14 mouse cellular contexts compared by ENCODE assay signal in genomic region chr6:23246790-23247511, GRCm38 (mm10). TPM values are rescaled to one million over a fixed set of nuclear protein-coding genes. Genes with fewer than 3 reads are reported as not detected.
DNase-seq lines count a peak whose midpoint lies in the region; ATAC-seq and TF ChIP-seq lines count a peak whose summit lies in the region.
"Had no signal": no experiment of that assay in that cellular context is flagged by ENCODE, and none has a peak within 500 bp of the region (broad histone marks: within the 10 kb centered on the region; RNA-seq: fewer than 3 reads in every experiment).

No protein-coding gene starts in this region.

- H3K4me1 ChIP-seq in heart, embryonic 15.5 days (replicated peaks), result peaks cover 27% of the 10 kb centered on the region
- H3K4me1 ChIP-seq in midbrain, embryonic 10.5 days, result peaks cover 36% of the 10 kb centered on the region
- no peaks in the 10 kb centered on the region for H3K4me1 ChIP-seq in midbrain, postnatal 0 days (ENCODE audit: insufficient read depth, low read length)
- H3K4me1 ChIP-seq in limb, embryonic 12.5 days (replicated peaks), result peaks cover 26% of the 10 kb centered on the region
- peaks cover 22% of the 10 kb centered on the region for H3K4me1 ChIP-seq in stomach, embryonic 15.5 days

- no peaks in the 10 kb centered on the region for H3K36me3 ChIP-seq in heart, embryonic 15.5 days
- no peaks in the 10 kb centered on the region for H3K36me3 ChIP-seq in midbrain, embryonic 10.5 days
- H3K36me3 ChIP-seq in midbrain, postnatal 0 days (ENCODE audit: insufficient read depth, low read length), result no peaks in the 10 kb centered on the region
- H3K36me3 ChIP-seq in limb, embryonic 12.5 days, result no peaks in the 10 kb centered on the region
- H3K36me3 ChIP-seq in stomach, embryonic 15.5 days, result no peaks in the 10 kb centered on the region
- H3K36me3 ChIP-seq: neural tube, embryonic 13.5 days had no signal

- H3K9ac ChIP-seq in heart, embryonic 15.5 days, result no peak overlapping the region
- H3K9ac ChIP-seq in midbrain, postnatal 0 days (replicated peaks; ENCODE audit: low read length, poor library complexity, severe bottlenecking), result no peak overlapping the region
- no peak overlapping the region for H3K9ac ChIP-seq in limb, embryonic 12.5 days (replicated peaks)
- no peak overlapping the region for H3K9ac ChIP-seq in stomach, embryonic 15.5 days
- H3K9ac ChIP-seq: neural tube, embryonic 13.5 days had no signal

- DNase-seq in heart, adult 8-10 months (ENCODE audit: low spot score), result no peak
- peak; percentile 28 for DNase-seq in midbrain, embryonic 10.5 days (ENCODE audit: low spot score)
- DNase-seq in midbrain, postnatal 0 days (ENCODE audit: low spot score), result no peak
- DNase-seq in adrenal gland, adult 2 months, result no peak
- DNase-seq in thymus, adult 18-20 months, result no peak
- DNase-seq: layer of hippocampus, adult 9-11 months; lung, adult 2 months; thymus, postnatal 4 days had no signal

- H3K9me3 ChIP-seq in heart, embryonic 15.5 days (replicated peaks), result no peaks in the 10 kb centered on the region
- H3K9me3 ChIP-seq in midbrain, embryonic 10.5 days (replicated peaks), result no peaks in the 10 kb centered on the region
- no peaks in the 10 kb centered on the region for H3K9me3 ChIP-seq in midbrain, postnatal 0 days (ENCODE audit: low read length)
- no peaks in the 10 kb centered on the region for H3K9me3 ChIP-seq in limb, embryonic 12.5 days
- no peaks in the 10 kb centered on the region for H3K9me3 ChIP-seq in stomach, embryonic 15.5 days
- H3K9me3 ChIP-seq: neural tube, embryonic 13.5 days had no signal

- H3K27me3 ChIP-seq in heart, embryonic 15.5 days, result peaks cover 94% of the 10 kb centered on the region
- peaks cover 99% of the 10 kb centered on the region for H3K27me3 ChIP-seq in midbrain, embryonic 10.5 days (ENCODE audit: low read depth, poor library complexity, severe bottlenecking)
- H3K27me3 ChIP-seq in midbrain, postnatal 0 days (ENCODE audit: insufficient read depth, low read length), result peaks cover 71% of the 10 kb centered on the region
- peaks cover 84% of the 10 kb centered on the region for H3K27me3 ChIP-seq in limb, embryonic 12.5 days
- peaks cover 82% of the 10 kb centered on the region for H3K27me3 ChIP-seq in stomach, embryonic 15.5 days (replicated peaks)

- WGBS in heart, embryonic 15.5 days, result 3% methylated on average over 23 of the region's 23 CpGs
- WGBS in midbrain, embryonic 10.5 days, result 1% methylated on average over 23 of the region's 23 CpGs
- 1% methylated on average over 23 of the region's 23 CpGs for WGBS in midbrain, postnatal 0 days
- WGBS in limb, embryonic 12.5 days, result under 1% methylated on average over 23 of the region's 23 CpGs
- 2% methylated on average over 23 of the region's 23 CpGs for WGBS in stomach, embryonic 15.5 days

- no peak for TF ChIP-seq CTCF in midbrain, postnatal 0 days (IDR thresholded peaks at IDR 0.05)

- peak overlapping the region; percentile 78 for H3K4me2 ChIP-seq in heart, embryonic 15.5 days
- no peak overlapping the region for H3K4me2 ChIP-seq in midbrain, postnatal 0 days (ENCODE audit: low read depth, low read length, poor library complexity, severe bottlenecking)
- peak overlapping the region; percentile 48 for H3K4me2 ChIP-seq in limb, embryonic 12.5 days
- peak overlapping the region; percentile 65 for H3K4me2 ChIP-seq in stomach, embryonic 15.5 days

- H3K27ac ChIP-seq in heart, embryonic 15.5 days, result no peak overlapping the region
- peak overlapping the region; percentile 24 for H3K27ac ChIP-seq in midbrain, embryonic 10.5 days (replicated peaks)
- H3K27ac ChIP-seq in midbrain, postnatal 0 days (ENCODE audit: low read depth, low read length), result no peak overlapping the region
- no peak overlapping the region for H3K27ac ChIP-seq in limb, embryonic 12.5 days
- no peak overlapping the region for H3K27ac ChIP-seq in stomach, embryonic 15.5 days
- H3K27ac ChIP-seq: neural tube, embryonic 13.5 days had no signal

- ATAC-seq in heart, embryonic 15.5 days (replicated peaks; ENCODE audit: insufficient number of reproducible peaks, insufficient read depth, low FRiP score, low read depth), result no peak
- no peak for ATAC-seq in midbrain, postnatal 0 days (ENCODE audit: low FRiP score)
- ATAC-seq in limb, embryonic 12.5 days (ENCODE audit: insufficient number of reproducible peaks, insufficient read depth, low FRiP score, low TSS enrichment, low read depth), result no peak
- ATAC-seq in stomach, embryonic 15.5 days (ENCODE audit: insufficient read depth, low FRiP score, low read depth), result no peak

- peak overlapping the region; percentile 47 for H3K4me3 ChIP-seq in heart, embryonic 15.5 days
- H3K4me3 ChIP-seq in midbrain, embryonic 10.5 days, result peak overlapping the region; percentile 58
- no peak overlapping the region for H3K4me3 ChIP-seq in midbrain, postnatal 0 days (ENCODE audit: low read depth, low read length)
- H3K4me3 ChIP-seq in limb, embryonic 12.5 days (replicated peaks), result peak overlapping the region; percentile 29
- H3K4me3 ChIP-seq in stomach, embryonic 15.5 days (replicated peaks), result peak overlapping the region; percentile 17; the same call in 1 of the 2 replicates

RNA-seq across cellular contexts. Expression of gene Fezf1, which starts 1.2 kb away (rescaled TPM):
- polyA plus RNA-seq in heart, embryonic 15.5 days (2015; fragmentation: Nextera tagmentation; extraction: Ambion mirVana), result not detected in 2 replicates
- not detected for total RNA-seq in heart, adult 8-10 months (2022)
- polyA plus RNA-seq in midbrain, embryonic 10.5 days (2016; fragmentation: Nextera tagmentation; extraction: Ambion mirVana), result 4.4 and 6.4 TPM in 2 replicates
- total RNA-seq in midbrain, postnatal 0 days (2014; rRNA removed), result 0.90 and 1.3 TPM in 2 replicates
- 5.8 and 10.8 TPM in 2 replicates for polyA plus RNA-seq in midbrain, postnatal 0 days (2015; fragmentation: Nextera tagmentation; extraction: Ambion mirVana)
- polyA plus RNA-seq in limb, embryonic 12.5 days (2016; fragmentation: Nextera tagmentation; extraction: Ambion mirVana), result not detected in 2 replicates
- not detected in 2 replicates for polyA plus RNA-seq in stomach, embryonic 15.5 days (2015; fragmentation: Nextera tagmentation; extraction: Ambion mirVana)
- total RNA-seq in adrenal gland, adult 2 months (2021), result not detected
- polyA plus RNA-seq in adrenal gland, adult 2 months (2012; rRNA removed), result not detected in 2 replicates
- total RNA-seq: hematopoietic stem cell, adult 5-6 weeks had no signal
- polyA plus RNA-seq: neural tube, embryonic 13.5 days; small intestine, adult 2 months had no signal
